Mouse (Mus musculus) G1E (cell line): ENCODE results near the gene Ell.

Source experiments
- CTCF ChIP-seq: IDR thresholded peaks from 2 replicates; pipeline ENCODE4 v1.5.1; 2012; ENCODE audit warnings: low read depth, low read length, inconsistent platforms, mixed read lengths
- GATA1 ChIP-seq: IDR thresholded peaks from 2 replicates; pipeline ENCODE4 v1.6.1; 2012; ENCODE audit warnings: borderline replicate concordance, low read length, inconsistent platforms, mixed read lengths

GRCm38 (mm10) chr8:70613763-70614162 lies 74.5 kb downstream of the Ell start:
- TF ChIP-seq CTCF (no peak), GATA1 (no peak)
